Mouse (Mus musculus): Measurements from ENCODE around the gene 1810009A15Rik.

DNA sequence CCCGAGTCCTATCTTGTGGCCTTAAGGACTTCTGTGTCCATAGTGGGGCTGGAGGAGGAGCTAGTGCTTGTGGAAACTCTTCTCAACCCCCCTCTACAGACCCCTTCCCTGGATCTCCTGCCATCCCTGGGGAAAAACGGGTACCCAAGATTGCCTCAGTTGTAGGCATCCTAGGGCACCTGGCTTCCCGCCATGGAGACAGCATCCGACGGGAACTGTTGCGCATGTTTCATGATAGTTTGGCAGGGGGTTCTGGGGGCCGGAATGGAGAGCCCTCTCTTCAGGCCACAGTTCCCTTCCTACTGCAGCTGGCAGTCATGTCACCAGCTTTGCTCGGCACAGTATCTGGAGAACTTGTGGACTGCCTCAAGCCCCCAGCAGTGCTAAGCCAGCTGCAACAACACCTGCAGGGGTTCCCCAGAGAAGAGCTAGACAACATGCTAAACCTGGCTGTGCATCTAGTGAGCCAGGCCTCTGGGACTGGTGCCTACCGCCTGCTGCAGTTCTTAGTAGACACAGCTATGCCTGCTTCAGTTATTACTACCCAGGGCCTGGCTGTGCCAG, 6.8 kb downstream of the 1810009A15Rik start:
- no peak for TF ChIP-seq CTCF (IDR thresholded peaks at IDR 0.05; ENCODE audit: low read depth)
- TF ChIP-seq EP300 (IDR thresholded peaks at IDR 0.05; ENCODE audit: low read depth) = no peak

Measured in liver, embryonic 14.5 days (tissue).